Mouse (Mus musculus) adrenal gland (tissue): Measurements from ENCODE around the gene Zfp131.
"Not testable (repeated sequence)": the region's sequence is repeated elsewhere in the genome, so short reads cannot be mapped to it uniquely, and the experiment has no call there.

Source experiments
- intact Hi-C: fragments of 180-260 bp; cut with DNase I; formaldehyde crosslinking; loops from one replicate; pipeline ENCODE4 v1.15.1; 2025
- long read RNA-seq, 2 experiments: library from polyadenylated mRNA; unstranded; transcript quantifications; one replicate each; pipeline ENCODE4 v2.0.0; 2020; ENCODE audit warnings: borderline replicate concordance in 1 of 2; ENCODE audit not compliant: insufficient replicate concordance in 1 of 2

Zfp131 gene
- long read RNA-seq, experiment 1, partial matches to known transcripts: 4 of 15 reads
- long read RNA-seq, experiment 1, other reads (novel, unspliced or antisense): 5 of 15 reads
- long read RNA-seq, experiment 2, partial matches to known transcripts: 8 of 17 reads
- long read RNA-seq, experiment 2, other reads (novel, unspliced or antisense): 5 of 17 reads

DNA sequence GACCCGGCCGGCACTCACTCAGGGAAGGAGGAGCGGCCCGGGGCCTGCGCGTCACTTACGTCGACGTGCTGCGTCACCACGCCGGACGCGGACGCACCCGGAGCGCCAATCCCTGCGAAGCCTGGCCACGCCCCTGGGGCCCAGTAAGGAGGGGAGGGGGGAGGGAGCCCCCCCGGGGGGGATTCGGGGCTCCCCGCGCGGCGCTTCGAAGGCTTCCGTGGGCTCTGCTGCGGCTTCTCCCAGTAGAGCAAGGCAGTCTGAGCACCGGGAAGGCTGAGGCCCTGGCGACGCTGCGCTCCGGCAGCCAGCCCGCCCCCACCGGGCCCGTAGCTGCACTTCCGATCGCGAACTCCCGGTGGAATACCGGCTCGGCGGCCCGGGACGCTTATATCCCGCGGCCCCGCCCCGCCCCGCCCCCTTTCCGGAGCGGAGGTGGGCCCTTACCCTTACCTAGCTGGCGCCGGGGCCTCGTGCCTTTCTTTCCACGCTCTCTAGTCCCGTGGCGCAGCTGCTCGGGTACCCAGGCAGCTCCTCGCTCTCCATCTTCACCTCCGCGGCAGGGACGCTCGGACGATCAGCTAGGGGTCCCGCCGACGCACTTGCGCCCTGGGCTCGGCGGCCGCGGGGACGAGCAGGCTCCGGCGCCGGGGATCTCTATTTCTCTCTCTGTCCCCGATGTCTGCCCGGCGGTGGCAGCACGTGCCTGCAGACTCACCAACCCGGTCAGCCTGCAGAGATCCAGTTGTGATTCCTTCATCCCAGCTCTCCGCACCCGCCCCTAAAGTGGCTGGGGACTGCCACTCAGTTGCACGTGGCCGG is at the start of gene Zfp131:
TSS of gene Zfp131 (minus strand) at position 129 of the 819 bp plus-strand sequence.
- intact Hi-C loops: no loop called here

DNA sequence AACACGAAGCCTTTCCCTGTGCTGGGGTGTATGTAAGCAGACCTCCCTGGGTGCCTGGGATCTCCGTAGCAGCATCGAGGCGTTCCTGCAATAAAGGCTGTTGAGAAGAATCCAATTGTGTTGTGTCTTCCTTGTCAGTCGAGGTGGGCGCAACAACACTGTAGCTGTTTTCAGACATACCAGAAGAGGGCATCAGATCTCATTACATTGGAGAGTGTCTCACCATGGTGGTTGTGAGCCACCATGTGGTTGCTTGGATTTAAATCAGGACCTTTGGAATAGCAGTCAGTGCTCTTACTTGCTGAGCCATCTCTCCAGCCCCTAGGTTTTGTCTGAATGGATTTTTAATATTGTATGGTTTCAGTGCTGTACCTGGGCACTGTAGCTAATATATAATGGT is 49.3 kb upstream of the Zfp131 start:
- intact Hi-C loops: not testable (repeated sequence)

DNA sequence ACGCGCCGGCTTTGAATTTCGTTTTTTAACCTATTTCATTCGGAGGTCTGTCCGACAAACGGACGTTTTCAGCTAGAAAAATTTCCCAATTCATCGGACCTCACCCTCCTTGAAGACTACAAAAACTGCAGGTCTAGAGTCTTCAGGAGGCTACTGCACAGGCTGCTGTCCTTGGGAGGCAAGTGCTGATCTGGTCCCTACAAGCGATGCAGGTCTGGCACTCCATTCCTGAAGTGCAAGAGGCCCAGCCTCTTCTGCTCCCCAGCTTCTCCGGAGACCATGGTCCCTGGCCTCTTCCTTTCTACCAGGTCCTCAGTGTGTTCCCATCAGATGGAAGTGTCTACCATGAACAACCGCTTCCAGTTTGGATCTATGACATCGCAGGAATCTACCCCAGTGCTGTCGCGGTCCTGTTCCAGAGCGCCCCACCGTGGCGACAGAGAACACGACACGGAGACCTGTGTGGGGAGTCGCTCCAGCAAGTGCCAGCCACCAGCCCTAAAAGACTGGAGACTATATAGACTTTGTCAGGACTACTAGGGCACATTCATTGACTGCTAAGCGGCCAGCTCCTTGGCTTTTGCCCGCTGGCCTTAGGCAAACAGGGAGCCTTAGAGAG is 47.1 kb upstream of the Zfp131 start:
- intact Hi-C loops: not testable (repeated sequence)

DNA sequence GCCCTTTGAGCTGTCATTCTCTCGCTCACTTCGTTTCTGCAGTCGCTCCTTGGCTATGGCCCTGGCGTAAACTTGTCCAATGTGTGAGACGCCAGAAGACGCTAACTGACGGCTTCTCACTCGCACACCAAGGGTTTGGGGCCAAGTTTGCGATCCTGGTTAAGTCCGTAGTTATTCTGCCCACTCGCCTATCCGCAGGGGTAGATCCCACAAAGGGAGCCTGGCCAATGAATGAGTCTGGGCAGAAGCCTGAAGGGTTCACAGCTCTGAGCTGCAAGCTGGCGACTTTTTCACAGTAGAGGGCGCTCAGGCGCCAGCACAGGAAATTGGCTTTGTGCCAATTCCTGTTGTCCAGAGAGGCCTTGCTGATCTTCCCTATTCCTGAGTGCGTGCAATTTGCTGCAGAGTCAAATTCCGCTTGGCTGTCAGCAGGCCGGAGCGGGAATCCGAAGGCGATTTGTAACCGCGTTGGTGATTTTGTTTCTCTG is 45.7 kb upstream of the Zfp131 start:
- intact Hi-C loops: not testable (repeated sequence)

DNA sequence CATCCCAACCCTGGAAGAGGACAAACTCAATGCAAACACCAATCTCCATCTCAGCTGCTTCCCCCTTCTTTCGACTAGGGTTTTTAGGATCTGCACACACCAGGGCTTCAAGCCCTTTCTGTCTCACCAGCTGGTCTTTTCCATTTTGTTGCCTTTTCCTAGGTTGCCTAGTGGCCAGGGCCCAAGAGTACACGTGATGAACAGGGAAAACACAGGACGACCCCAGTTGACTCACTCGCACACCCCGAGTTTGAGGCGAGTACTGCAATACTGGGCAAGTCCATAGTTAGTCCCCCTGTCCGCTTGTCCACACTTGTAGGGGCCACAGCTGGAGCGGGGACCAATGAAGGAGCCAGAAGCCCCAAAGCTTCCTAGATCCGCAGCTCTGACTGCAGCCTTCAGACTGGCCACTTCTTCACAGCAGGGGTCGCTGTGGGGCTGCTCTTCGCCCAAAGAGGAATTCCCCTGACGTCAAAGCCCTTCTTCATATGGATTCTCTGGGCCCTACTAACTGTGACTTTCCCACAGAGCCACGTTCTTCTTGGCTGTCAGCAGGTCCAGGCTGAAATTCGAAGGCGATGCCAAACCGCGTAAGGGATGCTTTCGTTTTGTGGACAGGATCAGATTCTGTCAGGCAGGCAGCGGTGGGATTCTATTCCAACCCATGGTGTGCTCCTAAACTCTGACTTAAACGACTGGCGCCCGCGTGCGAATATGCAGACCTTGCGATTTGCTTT is 44.8 kb upstream of the Zfp131 start, which contains the start of gene D13Ertd608e:
TSS of gene D13Ertd608e (plus strand) at position 687 of the 737 bp plus-strand sequence.
- intact Hi-C loops: not testable (repeated sequence)

DNA sequence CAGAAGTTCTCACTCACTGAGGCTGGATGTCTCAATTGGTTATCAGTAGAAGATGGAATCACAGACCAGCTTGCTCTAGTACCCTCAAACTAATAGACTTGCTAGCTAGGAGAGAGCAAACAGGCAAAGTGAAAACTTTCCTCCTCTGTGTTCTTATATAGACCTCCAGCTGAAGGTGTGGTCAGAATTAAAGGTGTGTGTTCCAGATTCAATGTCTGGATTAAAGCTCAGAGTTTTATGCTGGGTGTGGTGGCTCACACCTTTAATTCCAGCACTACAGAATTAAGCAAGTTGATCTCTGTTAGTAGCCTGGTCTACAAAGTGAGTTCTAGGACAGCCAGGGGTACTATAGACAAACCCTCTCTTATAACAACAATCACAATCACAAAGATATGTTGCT is 39.4 kb upstream of the Zfp131 start, which contains the start of gene AF067063:
TSS of gene AF067063 (minus strand) at position 101 of the 400 bp plus-strand sequence.
- intact Hi-C loops: not testable (repeated sequence)

DNA sequence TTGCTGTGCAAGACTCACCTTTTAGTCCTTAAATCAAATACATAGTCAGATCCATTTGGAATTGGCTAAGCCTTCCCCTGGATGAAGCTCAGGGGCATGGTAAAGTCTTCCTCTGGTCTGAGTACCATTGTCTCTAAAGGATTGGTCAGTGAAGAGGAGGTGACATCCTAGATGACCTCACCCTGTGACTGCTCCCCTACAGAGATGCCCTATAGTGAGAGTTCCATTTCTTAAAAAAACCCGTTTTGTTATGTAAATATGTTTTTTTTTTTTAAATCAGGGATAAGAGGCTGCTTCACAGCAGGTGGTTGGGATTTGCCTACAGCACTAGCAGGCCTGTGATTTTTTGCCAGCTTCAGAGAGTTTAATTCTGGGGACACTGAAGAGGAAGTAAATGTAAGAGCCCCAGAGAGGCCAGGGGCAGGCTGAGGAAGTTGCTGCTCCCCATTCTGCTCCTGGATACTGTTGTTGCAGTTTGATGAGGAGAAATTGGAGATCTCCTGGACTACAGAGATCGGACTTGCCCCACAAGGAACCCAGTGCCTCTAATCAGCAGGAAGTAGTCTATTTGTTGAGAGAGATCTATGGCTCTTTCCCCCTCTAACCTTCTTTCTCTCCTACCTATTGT is 27.0 kb upstream of the Zfp131 start:
- intact Hi-C loops: no loop called here

DNA sequence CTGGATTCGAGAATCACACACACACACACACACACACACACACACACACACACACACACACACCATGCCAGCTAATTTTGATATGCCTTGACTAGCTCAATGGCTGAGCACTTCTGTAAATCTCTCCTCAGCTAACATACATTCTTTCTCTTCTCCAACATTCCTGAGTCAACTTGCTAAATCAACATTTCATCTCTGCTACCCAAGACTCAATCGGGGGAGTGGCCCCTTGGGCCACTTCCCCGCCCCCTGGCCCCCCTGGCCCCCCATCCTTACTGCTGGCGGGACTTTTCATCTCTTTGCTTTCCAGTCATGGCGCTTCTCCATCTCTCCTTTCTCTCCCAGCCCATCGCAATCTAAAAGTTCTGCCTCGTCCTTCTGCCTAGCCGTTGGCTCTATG is 26.1 kb upstream of the Zfp131 start:
- intact Hi-C loops: no loop called here

DNA sequence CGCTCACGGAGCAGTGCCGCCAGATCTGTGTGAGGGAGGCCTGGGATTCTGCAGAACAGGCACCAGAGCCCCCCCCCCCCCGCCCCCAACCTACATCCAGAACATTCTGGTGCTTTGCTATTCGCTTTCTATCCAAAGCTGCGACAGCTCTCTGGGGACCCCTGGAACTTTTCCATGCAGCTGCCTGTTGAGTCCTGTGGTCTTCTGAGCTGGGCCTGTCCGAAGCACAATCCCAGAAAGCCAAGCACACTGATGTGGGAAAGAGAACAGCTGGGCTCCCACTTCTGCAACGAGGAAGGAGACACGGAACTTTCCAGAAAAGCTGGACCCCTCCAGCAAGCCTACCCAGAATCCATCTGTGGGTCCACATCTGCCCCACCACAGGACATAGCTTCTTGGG is 19.3 kb upstream of the Zfp131 start:
- intact Hi-C loops: no loop called here

DNA sequence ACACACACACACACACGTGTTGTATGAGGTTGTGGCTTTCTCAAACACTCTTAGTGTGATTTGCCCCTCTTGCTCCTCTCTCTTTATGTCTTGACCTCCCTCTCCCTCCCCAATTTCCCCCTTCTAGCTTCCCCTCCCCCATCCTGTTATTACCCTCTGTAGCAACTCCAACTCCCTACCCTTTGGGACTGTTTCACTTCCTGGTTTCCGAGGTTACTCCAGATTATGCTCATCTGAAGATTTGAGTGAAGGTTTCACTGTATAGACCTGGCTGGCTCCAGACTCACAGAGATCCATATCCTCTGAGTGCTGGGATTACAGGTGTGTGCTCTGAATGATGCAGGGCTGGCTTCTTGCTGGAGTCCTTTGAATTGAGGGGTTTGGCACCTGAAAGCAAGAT is 18.2 kb upstream of the Zfp131 start:
- intact Hi-C loops: no loop called here

DNA sequence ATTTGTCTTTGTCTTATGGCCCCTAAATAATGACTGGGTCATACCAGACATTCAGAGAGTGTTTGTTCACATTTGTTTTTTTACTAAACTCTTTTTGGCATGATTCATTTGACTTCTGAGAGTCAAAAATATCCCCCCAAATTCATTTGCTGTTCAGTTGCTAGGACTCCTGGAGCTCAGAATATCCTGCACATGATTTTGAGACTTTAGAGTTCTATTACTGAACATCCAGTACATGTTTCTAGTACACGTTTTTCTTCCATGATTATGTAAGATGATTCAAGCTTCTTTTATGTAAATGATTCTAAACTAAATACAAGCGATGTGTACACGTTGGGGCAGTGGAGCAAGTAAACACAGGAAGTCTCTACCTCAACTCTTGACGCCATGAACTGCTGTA is 7.0 kb upstream of the Zfp131 start:
- intact Hi-C loops: no loop called here

DNA sequence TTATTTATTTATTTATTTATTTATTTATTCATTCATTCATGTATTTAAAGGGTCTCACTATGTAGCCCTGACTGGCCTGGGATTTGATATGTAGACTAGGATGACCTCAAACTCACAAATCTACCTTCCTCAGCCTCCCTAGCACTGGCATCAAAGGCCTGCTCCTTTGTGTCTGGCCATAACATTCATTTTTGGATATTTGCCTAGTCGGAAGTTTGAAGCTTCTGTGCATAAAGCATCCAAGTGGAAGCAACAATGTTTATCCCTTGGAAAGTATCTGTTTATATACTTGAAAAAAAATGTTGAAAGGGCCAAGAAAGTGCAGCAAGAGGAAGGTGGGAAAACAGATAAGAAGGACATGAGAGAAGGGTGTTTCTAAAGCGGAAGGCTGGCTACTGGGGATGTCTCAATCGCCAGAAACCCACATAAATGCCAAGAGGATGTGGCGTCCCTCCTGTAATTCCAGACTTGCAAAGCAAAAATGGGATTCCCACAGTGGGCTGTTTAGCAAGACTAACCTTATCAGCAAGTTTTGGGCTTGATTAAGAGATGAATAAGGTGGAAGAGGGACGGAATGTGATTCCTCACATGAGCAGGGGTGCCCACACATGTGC is 2.2 kb upstream of the Zfp131 start:
- intact Hi-C loops: no loop called here

DNA sequence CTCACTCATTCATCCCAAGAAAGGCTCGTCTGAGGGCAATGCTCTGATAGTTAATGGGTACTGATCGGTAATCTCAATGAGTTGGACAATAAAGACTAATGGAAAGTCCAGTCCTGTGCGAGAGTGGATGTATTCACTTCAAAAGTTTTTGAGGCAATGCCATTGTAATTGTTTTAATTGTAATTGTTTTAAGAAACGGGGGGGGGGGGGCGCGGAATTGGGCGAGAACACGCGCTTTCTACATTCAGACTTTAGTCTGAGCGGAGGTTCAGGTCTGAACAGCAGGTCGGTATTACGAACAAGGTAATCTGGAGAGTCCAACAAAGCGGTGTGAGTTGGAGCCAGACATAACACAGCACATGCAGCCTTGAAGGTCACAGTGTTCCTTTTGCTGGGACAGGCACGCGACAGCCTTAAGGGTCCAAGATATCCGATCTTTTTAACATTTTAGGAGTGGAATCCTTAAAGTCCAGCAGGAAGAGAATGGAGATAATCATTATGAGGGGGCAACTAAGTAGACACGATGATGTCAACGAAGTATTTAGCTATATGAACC is 969 bp upstream of the Zfp131 start:
- intact Hi-C loops: no loop called here

DNA sequence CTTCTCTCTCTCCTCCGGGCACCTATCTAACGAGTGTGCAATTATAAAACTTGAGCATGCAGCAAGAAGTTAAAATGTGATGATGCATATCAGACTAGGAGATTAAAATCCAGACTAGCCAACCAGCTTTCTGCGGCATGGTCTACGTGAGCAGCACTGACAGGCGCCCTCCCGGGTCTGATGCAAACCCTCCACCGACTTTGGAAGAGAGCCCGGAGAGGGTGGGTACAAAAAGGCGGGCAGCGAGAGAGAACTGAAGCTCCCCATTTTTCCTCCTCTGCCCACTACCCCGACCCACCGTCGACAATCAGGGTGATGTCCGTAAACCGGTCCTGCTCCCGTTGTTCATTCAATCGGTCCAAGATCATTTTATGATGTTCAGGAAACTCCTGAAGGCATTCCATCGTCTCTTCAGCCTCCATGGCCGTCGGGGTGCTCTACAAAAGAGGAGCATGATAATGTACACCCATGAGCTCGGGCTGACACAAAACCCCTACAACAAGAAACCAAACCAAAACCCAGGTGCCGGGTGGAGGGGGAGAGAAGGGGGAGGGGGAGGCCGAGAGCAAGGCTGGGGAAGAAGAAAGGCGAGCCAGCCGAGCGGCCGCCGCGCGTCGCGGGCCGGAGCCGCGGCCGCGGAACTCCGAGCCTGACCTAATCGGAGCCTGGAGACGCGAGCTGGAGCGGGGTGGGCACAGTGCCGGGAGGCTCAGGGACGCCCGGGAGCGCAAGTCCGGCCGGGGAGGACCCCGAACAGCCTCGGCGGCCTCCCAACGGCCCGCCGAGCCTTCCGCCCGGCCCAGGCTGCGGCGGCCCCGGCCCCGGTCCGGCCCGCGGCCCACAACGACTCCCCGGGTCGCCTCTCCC is 605 bp downstream of the Zfp131 start:
- intact Hi-C loops: loop anchor here (5.0 kb wide), 1 partner anchor 153 kb away; no protein-coding TSS in a partner anchor

DNA sequence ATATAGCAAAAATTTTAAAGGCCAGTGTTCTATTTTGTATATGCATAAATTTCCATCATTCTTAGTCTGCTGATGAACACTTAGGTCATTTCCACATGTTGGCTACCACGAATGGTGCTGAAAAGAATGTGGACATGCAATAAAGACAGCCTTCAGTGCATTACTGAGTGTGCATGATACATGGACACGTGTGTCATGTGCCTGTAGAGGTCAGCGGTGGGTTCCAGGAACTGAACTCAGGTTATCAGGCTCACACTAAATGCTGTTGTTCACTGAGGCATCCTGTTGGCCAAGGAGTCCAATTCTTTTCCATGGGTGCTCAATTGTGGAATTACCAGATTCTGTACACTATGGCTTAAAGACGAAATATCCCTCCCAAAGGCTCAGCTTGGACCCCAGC is 7.1 kb downstream of the Zfp131 start:
- intact Hi-C loops: no loop called here

DNA sequence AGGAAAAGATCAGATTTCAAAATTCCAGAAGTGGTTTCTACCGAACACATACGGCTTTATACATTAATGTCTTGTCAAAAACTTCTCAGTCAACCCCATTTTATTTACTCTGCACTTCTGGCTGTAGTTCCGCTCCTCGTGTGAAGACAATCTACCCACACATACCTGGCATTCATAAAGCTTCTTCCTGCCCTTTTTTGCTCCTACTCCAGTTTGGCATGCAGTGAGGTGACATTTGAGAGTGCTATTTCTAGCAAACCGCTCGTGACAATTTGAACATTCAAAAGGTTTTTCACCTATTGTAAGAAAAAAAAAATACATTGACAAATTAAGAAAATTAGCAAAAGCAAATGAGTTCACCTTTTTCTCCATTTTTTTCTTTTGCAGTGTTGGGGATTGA is 22.1 kb downstream of the Zfp131 start:
- intact Hi-C loops: no loop called here

DNA sequence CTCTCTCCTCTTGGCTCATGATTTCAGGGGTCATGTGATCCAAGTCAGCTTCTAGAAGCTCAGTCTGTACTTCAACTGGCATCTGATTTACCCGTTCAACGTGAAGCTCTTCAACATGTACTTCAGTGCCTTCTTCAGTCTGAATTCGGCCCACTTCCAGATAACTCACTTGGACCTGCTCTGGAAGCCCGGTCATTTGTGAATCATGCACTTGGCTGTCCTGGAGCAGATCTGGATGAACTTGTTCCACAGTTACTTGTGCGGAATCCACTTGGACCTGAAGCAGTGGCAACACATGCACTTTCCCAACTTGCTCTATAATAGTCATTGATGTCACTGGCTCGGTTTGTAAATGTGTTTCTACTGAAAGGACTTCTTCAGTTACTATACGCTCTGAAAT is 24.2 kb downstream of the Zfp131 start:
- intact Hi-C loops: no loop called here

DNA sequence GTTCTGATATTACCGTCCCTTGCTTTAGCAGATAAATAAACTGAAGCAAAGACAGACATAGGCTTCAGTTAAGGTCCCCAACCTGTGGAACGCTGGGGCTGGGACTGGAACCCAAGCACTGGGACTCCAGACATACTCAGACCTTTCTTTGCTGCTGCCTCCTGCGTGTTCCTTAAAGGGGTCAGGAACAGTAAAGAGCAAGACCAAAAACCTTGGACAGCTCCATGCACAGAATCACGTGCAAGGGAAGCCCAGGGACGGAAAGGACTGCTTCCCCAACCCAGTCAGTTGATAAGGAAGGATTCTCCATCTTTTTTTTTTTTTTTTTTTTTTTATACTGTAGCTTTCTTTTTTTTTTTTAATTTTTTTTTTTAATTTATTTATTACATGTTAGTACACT is 33.9 kb downstream of the Zfp131 start:
- intact Hi-C loops: no loop called here
